In genomic region chr10:81350351-81351063, GRCm38 (mm10) we compare ENCODE assay signal across 8 mouse cellular contexts. TPM values are rescaled to one million over a fixed set of nuclear protein-coding genes. Genes with fewer than 3 reads are reported as not detected.
DNase-seq lines count a peak whose midpoint lies in the region; ATAC-seq lines count a peak whose summit lies in the region.

Gene Hmg20b, minus strand, starts transcription at chr10:81350480.

- H3K9ac ChIP-seq in heart, embryonic 13.5 days = peak within 1 kb of the TSS; percentile 97
- H3K9ac ChIP-seq in liver, embryonic 12.5 days = peak within 1 kb of the TSS; percentile 91
- H3K9ac ChIP-seq in stomach, embryonic 15.5 days = peak within 1 kb of the TSS; percentile 66

- peak; percentile 91 for ATAC-seq in heart, embryonic 13.5 days (ENCODE audit: extremely low read depth, insufficient number of reproducible peaks, low FRiP score, low TSS enrichment)
- ATAC-seq in liver, embryonic 12.5 days = peak; percentile 91
- peak; percentile 93 for ATAC-seq in stomach, embryonic 15.5 days (ENCODE audit: insufficient read depth, low FRiP score, low read depth)

- no peaks in the 10 kb centered on the region for H3K9me3 ChIP-seq in heart, embryonic 13.5 days
- H3K9me3 ChIP-seq in liver, embryonic 12.5 days (replicated peaks) = no peaks in the 10 kb centered on the region
- no peaks in the 10 kb centered on the region for H3K9me3 ChIP-seq in stomach, embryonic 15.5 days

- H3K27me3 ChIP-seq in heart, embryonic 13.5 days (replicated peaks) = peaks cover 6% of the 10 kb centered on the region; the same call in 1 of the 2 replicates
- peaks cover 10% of the 10 kb centered on the region for H3K27me3 ChIP-seq in liver, embryonic 12.5 days (replicated peaks)
- H3K27me3 ChIP-seq in stomach, embryonic 15.5 days (replicated peaks) = no peaks in the 10 kb centered on the region

- H3K27ac ChIP-seq in brown adipose tissue, adult 24 weeks (replicated peaks; ENCODE audit: low read depth, low read length) = peak within 1 kb of the TSS; percentile 67
- H3K27ac ChIP-seq in heart, embryonic 13.5 days (replicated peaks) = peak within 1 kb of the TSS; percentile 88
- peak within 1 kb of the TSS; percentile 91 for H3K27ac ChIP-seq in liver, embryonic 12.5 days
- H3K27ac ChIP-seq in stomach, embryonic 15.5 days = peak within 1 kb of the TSS; percentile 83

- H3K36me3 ChIP-seq in heart, embryonic 13.5 days = peaks cover 29% of the 10 kb centered on the region
- H3K36me3 ChIP-seq in liver, embryonic 12.5 days = peaks cover 19% of the 10 kb centered on the region
- peaks cover 16% of the 10 kb centered on the region for H3K36me3 ChIP-seq in stomach, embryonic 15.5 days

- peak within 1 kb of the TSS; percentile 92 for H3K4me2 ChIP-seq in heart, embryonic 13.5 days
- peak within 1 kb of the TSS; percentile 95 for H3K4me2 ChIP-seq in liver, embryonic 12.5 days
- H3K4me2 ChIP-seq in stomach, embryonic 15.5 days = peak within 1 kb of the TSS; percentile 77

- peaks cover 3% of the 10 kb centered on the region; the same call in 1 of the 2 replicates for H3K4me1 ChIP-seq in brown adipose tissue, adult 24 weeks (ENCODE audit: control insufficient read depth, insufficient read depth, insufficient read length, low read length)
- peaks cover 49% of the 10 kb centered on the region for H3K4me1 ChIP-seq in heart, embryonic 13.5 days
- H3K4me1 ChIP-seq in liver, embryonic 12.5 days = peaks cover 81% of the 10 kb centered on the region
- H3K4me1 ChIP-seq in stomach, embryonic 15.5 days = peaks cover 38% of the 10 kb centered on the region

- peak; percentile 100 for DNase-seq in CD4-positive, CD25-positive, alpha-beta regulatory T cell, adult 2 months (ENCODE audit: low read depth, low spot score)
- peak; percentile 84 for DNase-seq in fat pad, adult 2 months (ENCODE audit: extremely low read depth, low read depth, low spot score)
- DNase-seq in kidney, postnatal 10 days = peak; percentile 100
- peak; percentile 98 to 99 for DNase-seq in natural killer cell, adult 2 months (ENCODE audit: low spot score in 2 of 2)

- under 1% methylated on average over 54 of the region's 54 CpGs for WGBS in heart, embryonic 13.5 days
- WGBS in liver, embryonic 12.5 days (ENCODE audit: insufficient replicate concordance) = under 1% methylated on average over 54 of the region's 54 CpGs
- under 1% methylated on average over 54 of the region's 54 CpGs for WGBS in stomach, embryonic 15.5 days

- H3K4me3 ChIP-seq in brown adipose tissue, adult 24 weeks (ENCODE audit: insufficient read depth, low read depth, low read length) = peak within 1 kb of the TSS; percentile 89
- H3K4me3 ChIP-seq in heart, embryonic 13.5 days = peak within 1 kb of the TSS; percentile 86
- peak within 1 kb of the TSS; percentile 83 for H3K4me3 ChIP-seq in liver, embryonic 12.5 days
- H3K4me3 ChIP-seq in stomach, embryonic 15.5 days (replicated peaks) = peak within 1 kb of the TSS; percentile 81

RNA-seq across cellular contexts. Expression of gene Hmg20b, which starts in this region (rescaled TPM):
- polyA plus RNA-seq in brown adipose tissue, adult 24 weeks (2012; ENCODE audit: insufficient read depth, insufficient read length, missing spikeins) = 66.1 and 78.7 TPM in 2 replicates
- 81.9 and 90.9 TPM in 2 replicates for polyA plus RNA-seq in heart, embryonic 13.5 days (2015; fragmentation: Nextera tagmentation; extraction: Ambion mirVana)
- polyA plus RNA-seq in liver, embryonic 12.5 days (2016; fragmentation: Nextera tagmentation; extraction: Ambion mirVana) = 39.9 and 47.1 TPM in 2 replicates
- 78.8 and 79.1 TPM in 2 replicates for polyA plus RNA-seq in stomach, embryonic 15.5 days (2015; fragmentation: Nextera tagmentation; extraction: Ambion mirVana)

Comparison
In these comparisons a context has a peak if more than half of its experiments do, and no peak if none do; other contexts are left out.
1. Peak in every context shown above with its lines: DNase-seq, ATAC-seq, H3K4me3 ChIP-seq and H3K27ac ChIP-seq.